Mouse (Mus musculus): ENCODE data around the gene Ngly1. TPM values are rescaled to one million over a fixed set of nuclear protein-coding genes. Genes with fewer than 3 reads are reported as not detected.
A peak's percentile ranks its signal among the peaks of the same experiment; 100 is the strongest.

Ngly1 gene
- polyA plus RNA-seq, 1 experiment from 2014 or later, result 26.1 TPM

GRCm38 (mm10) chr14:16242947-16243602 is 6.0 kb upstream of the Ngly1 start:
- Histone ChIP-seq H3K27ac (replicated peaks) (peak overlapping the region; percentile 75), H3K4me2 (replicated peaks) (peak overlapping the region; percentile 62), H3K4me3 (peak overlapping the region; percentile 50), H3K9ac (replicated peaks) (peak overlapping the region; percentile 64), H3K4me1 (peaks cover 10% of the 10 kb centered on the region; the same call in 1 of the 2 replicates), H3K27me3 (no peaks in the 10 kb centered on the region), H3K36me3 (no peaks in the 10 kb centered on the region), H3K9me3 (no peaks in the 10 kb centered on the region)
- 5% methylated on average over 34 of the region's 34 CpGs for WGBS
- peak; percentile 95 for ATAC-seq (ENCODE audit: low FRiP score, low read depth)

- Histone ChIP-seq H3K4me2 (replicated peaks) (peak overlapping the region; percentile 62), H3K27me3 (no peaks in the 10 kb centered on the region), H3K9me3 (no peaks in the 10 kb centered on the region), H3K4me1 (peaks cover 13% of the 10 kb centered on the region), H3K27ac (replicated peaks) (peak overlapping the region; percentile 75), H3K36me3 (no peaks in the 10 kb centered on the region), H3K4me3 (peak overlapping the region; percentile 50), H3K9ac (replicated peaks) (peak overlapping the region; percentile 64; the same call in 1 of the 2 replicates)
- 17% methylated on average over 10 of the region's 10 CpGs for WGBS
- no peak for ATAC-seq (ENCODE audit: low FRiP score, low read depth)
These were observed 5.4 kb upstream of the Ngly1 start for GRCm38 (mm10) chr14:16243603-16244209.

GRCm38 (mm10) chr14:16244370-16244769 is 4.7 kb upstream of the Ngly1 start:
- Histone ChIP-seq H3K9ac (replicated peaks) (no peak overlapping the region), H3K4me2 (replicated peaks) (peak overlapping the region; percentile 62; the same call in 1 of the 2 replicates), H3K36me3 (no peaks in the 10 kb centered on the region), H3K4me1 (peaks cover 13% of the 10 kb centered on the region), H3K27me3 (no peaks in the 10 kb centered on the region), H3K27ac (replicated peaks) (no peak overlapping the region), H3K9me3 (no peaks in the 10 kb centered on the region), H3K4me3 (no peak overlapping the region)
- 58% methylated on average over 2 of the region's 2 CpGs for WGBS
- no peak for ATAC-seq (ENCODE audit: low FRiP score, low read depth)

DNA sequence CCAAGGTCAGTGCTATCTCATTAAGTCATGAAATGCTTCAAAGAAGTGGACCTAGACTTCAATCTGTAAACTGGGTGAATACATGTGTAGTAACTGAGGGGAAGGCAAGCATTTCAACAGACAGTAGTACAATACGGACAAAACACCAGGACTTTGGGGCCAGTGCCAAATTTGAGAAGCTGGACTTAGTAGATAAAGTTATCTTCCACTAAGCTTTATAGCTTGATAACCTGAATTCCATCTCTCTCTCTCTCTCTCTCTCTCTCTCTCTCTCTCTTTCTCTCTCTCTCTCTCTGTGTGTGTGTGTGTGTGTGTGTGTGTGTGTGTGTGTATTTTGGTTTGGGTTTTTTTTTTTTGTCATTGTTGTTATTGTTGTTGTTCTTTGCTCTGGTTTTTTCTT is 4.0 kb upstream of the Ngly1 start:
- H3K4me2 ChIP-seq (replicated peaks), result no peak overlapping the region
- no peak overlapping the region for H3K27ac ChIP-seq (replicated peaks)
- H3K9ac ChIP-seq (replicated peaks), result no peak overlapping the region
- no peaks in the 10 kb centered on the region for H3K9me3 ChIP-seq
- H3K4me3 ChIP-seq, result no peak overlapping the region
- no peak for ATAC-seq (ENCODE audit: low FRiP score, low read depth)
- peaks cover 19% of the 10 kb centered on the region for H3K4me1 ChIP-seq
- no peaks in the 10 kb centered on the region for H3K27me3 ChIP-seq
- WGBS, result 80% methylated on average over 1 of the region's 1 CpGs
- H3K36me3 ChIP-seq, result no peaks in the 10 kb centered on the region

- no peak for ATAC-seq (ENCODE audit: low FRiP score, low read depth)
- Histone ChIP-seq H3K27me3 (no peaks in the 10 kb centered on the region), H3K4me2 (replicated peaks) (no peak overlapping the region), H3K9me3 (no peaks in the 10 kb centered on the region), H3K36me3 (no peaks in the 10 kb centered on the region), H3K9ac (replicated peaks) (no peak overlapping the region), H3K4me3 (no peak overlapping the region), H3K27ac (replicated peaks) (no peak overlapping the region), H3K4me1 (peaks cover 20% of the 10 kb centered on the region)
- 87% methylated on average over 2 of the region's 2 CpGs for WGBS
These were observed 2.7 kb upstream of the Ngly1 start for GRCm38 (mm10) chr14:16246340-16246912.

- no peaks in the 10 kb centered on the region for H3K27me3 ChIP-seq
- no peaks in the 10 kb centered on the region for H3K9me3 ChIP-seq
- peak overlapping the region; percentile 84 for H3K4me2 ChIP-seq (replicated peaks)
- 80% methylated on average over 3 of the region's 3 CpGs for WGBS
- H3K9ac ChIP-seq (replicated peaks), result no peak overlapping the region
- no peak for ATAC-seq (ENCODE audit: low FRiP score, low read depth)
- H3K36me3 ChIP-seq, result no peaks in the 10 kb centered on the region
- H3K4me3 ChIP-seq, result no peak overlapping the region
- H3K4me1 ChIP-seq, result peaks cover 15% of the 10 kb centered on the region
- H3K27ac ChIP-seq (replicated peaks), result no peak overlapping the region
These were observed 945 bp upstream of the Ngly1 start for GRCm38 (mm10) chr14:16248135-16248534.

DNA sequence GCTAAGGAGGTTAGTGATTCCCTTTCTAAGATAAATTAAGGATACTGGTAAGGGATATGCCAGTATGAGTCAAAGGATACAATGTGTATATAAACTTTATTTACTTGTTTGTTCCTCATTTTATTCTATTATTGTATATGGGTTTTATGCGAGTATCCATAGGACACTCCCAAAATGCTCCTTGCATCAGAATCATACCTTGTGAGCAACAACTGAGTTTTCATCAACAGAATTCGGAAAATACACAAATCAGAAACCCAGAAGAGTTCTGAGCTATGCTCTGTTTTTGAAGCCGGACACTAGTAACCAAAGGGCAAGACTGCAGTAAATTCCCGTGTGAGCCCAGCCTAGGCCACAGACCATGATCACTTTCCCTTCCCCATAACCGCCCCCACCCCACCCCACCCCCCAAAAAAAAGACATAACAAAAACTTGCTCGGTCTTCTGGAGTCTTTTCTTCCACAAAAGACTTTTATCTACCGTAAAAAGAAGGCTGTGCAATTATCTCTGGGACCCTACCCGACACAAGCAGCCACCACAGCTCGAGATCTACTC is 400 bp upstream of the Ngly1 start:
- peak; percentile 35 for ATAC-seq (ENCODE audit: low FRiP score, low read depth)
- peak overlapping the region; percentile 70 for H3K4me3 ChIP-seq
- 19% methylated on average over 9 of the region's 9 CpGs for WGBS
- peaks cover 12% of the 10 kb centered on the region for H3K4me1 ChIP-seq
- H3K9me3 ChIP-seq, result no peaks in the 10 kb centered on the region
- H3K27ac ChIP-seq (replicated peaks), result peak overlapping the region; percentile 76; the same call in 1 of the 2 replicates
- no peaks in the 10 kb centered on the region for H3K36me3 ChIP-seq
- H3K4me2 ChIP-seq (replicated peaks), result peak overlapping the region; percentile 84
- H3K9ac ChIP-seq (replicated peaks), result peak overlapping the region; percentile 85
- H3K27me3 ChIP-seq, result no peaks in the 10 kb centered on the region

DNA sequence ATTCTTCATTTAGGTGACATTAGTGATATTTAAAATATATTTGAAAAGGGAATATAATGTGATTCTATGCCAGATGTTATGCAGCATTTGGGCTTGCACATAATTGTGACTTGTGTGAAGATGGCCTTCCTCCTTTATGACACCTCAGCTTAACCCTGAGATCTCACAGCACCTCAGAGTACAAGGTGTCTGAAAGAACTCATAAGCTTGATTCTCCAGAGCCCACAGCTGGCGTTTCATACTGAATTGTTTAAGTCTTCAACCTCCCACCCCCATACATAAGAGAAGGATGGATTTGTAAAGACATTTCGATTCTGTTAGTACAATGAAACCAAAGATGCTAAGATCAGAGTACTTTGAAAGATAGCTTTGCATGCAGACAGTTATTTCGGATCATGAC is 1.0 kb downstream of the Ngly1 start:
- no peak overlapping the region for H3K27ac ChIP-seq (replicated peaks)
- peaks cover 10% of the 10 kb centered on the region for H3K4me1 ChIP-seq
- H3K4me3 ChIP-seq, result peak overlapping the region; percentile 70
- peak overlapping the region; percentile 84 for H3K4me2 ChIP-seq (replicated peaks)
- 0 out of 2 replicates have a peak, but pooled peaks cover under 1% of the 10 kb centered on the region for H3K36me3 ChIP-seq
- no peaks in the 10 kb centered on the region for H3K9me3 ChIP-seq
- no peak for ATAC-seq (ENCODE audit: low FRiP score, low read depth)
- WGBS, result 72% methylated on average over 3 of the region's 3 CpGs
- H3K9ac ChIP-seq (replicated peaks), result peak overlapping the region; percentile 85
- H3K27me3 ChIP-seq, result no peaks in the 10 kb centered on the region

- Histone ChIP-seq H3K9me3 (no peaks in the 10 kb centered on the region), H3K27me3 (no peaks in the 10 kb centered on the region), H3K4me3 (no peak overlapping the region), H3K36me3 (peaks cover 11% of the 10 kb centered on the region; the same call in 1 of the 2 replicates), H3K9ac (replicated peaks) (no peak overlapping the region), H3K4me2 (replicated peaks) (no peak overlapping the region), H3K4me1 (no peaks in the 10 kb centered on the region), H3K27ac (replicated peaks) (no peak overlapping the region)
- 91% methylated on average over 3 of the region's 3 CpGs for WGBS
- no peak for ATAC-seq (ENCODE audit: low FRiP score, low read depth)
These were observed 6.7 kb downstream of the Ngly1 start for GRCm38 (mm10) chr14:16255745-16256144.

- no peak overlapping the region for H3K4me2 ChIP-seq (replicated peaks)
- no peaks in the 10 kb centered on the region for H3K4me1 ChIP-seq
- H3K9me3 ChIP-seq, result no peaks in the 10 kb centered on the region
- WGBS, result 93% methylated on average over 2 of the region's 2 CpGs
- H3K36me3 ChIP-seq, result peaks cover 11% of the 10 kb centered on the region; the same call in 1 of the 2 replicates
- no peaks in the 10 kb centered on the region for H3K27me3 ChIP-seq
- H3K9ac ChIP-seq (replicated peaks), result no peak overlapping the region
- ATAC-seq (ENCODE audit: low FRiP score, low read depth), result no peak
- no peak overlapping the region for H3K4me3 ChIP-seq
- no peak overlapping the region for H3K27ac ChIP-seq (replicated peaks)
These were observed 7.1 kb downstream of the Ngly1 start for GRCm38 (mm10) chr14:16256209-16256608.

DNA sequence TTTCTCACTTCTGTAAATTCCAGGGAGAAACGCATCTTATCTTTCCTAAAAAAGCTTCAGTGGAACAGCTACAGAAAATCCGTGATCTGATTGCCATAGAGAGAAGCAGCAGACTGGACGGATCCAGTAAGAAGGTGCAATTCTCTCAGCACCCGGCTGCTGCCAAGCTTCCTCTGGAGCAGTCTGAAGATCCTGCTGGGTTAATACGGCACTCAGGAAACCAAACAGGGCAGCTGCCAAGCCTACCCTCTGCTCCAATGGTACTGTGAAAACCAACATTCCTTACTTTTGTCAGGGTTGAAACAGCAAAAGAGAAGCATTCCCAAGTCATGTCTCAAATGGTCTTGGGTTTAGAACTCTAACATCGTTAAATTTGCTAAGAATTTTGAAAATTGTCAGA is 11.5 kb downstream of the Ngly1 start:
- peaks cover 8% of the 10 kb centered on the region; the same call in 1 of the 2 replicates for H3K36me3 ChIP-seq
- no peak overlapping the region for H3K4me3 ChIP-seq
- H3K4me2 ChIP-seq (replicated peaks), result no peak overlapping the region
- no peak for ATAC-seq (ENCODE audit: low FRiP score, low read depth)
- no peaks in the 10 kb centered on the region for H3K9me3 ChIP-seq
- H3K27me3 ChIP-seq, result no peaks in the 10 kb centered on the region
- no peaks in the 10 kb centered on the region for H3K4me1 ChIP-seq
- 82% methylated on average over 6 of the region's 6 CpGs for WGBS
- H3K9ac ChIP-seq (replicated peaks), result no peak overlapping the region
- no peak overlapping the region for H3K27ac ChIP-seq (replicated peaks)

DNA sequence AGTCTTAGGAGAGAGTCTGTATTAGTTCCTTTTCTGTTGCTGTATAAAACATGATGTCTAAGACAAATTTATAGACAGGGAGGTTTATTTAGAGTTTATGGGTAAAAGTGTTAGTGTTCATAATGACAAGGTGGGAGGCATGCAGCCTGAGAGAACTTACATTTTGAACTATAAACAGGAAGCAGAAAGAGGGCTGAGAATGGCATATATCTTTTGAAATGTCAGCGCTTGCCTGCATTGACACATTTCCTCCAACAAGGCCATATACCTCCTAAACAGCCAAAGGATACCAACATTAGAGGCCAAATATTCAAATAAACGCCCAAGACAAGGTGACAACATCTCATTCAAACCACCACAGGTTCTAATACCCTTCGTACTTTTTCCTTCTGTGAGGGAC is 12.8 kb downstream of the Ngly1 start:
- H3K27me3 ChIP-seq, result no peaks in the 10 kb centered on the region
- H3K4me1 ChIP-seq, result no peaks in the 10 kb centered on the region
- no peak for ATAC-seq (ENCODE audit: low FRiP score, low read depth)
- no peak overlapping the region for H3K27ac ChIP-seq (replicated peaks)
- 0 out of 2 replicates have a peak, but pooled peaks cover 5% of the 10 kb centered on the region for H3K36me3 ChIP-seq
- no peak overlapping the region for H3K4me3 ChIP-seq
- no peaks in the 10 kb centered on the region for H3K9me3 ChIP-seq
- WGBS, result 89% methylated on average over 3 of the region's 3 CpGs
- H3K4me2 ChIP-seq (replicated peaks), result no peak overlapping the region
- no peak overlapping the region for H3K9ac ChIP-seq (replicated peaks)
